Mouse (Mus musculus): ENCODE results near the gene Cyp27b1. TPM values are rescaled to one million over a fixed set of nuclear protein-coding genes. Genes with fewer than 3 reads are reported as not detected.
A peak's percentile ranks its signal among the peaks of the same experiment; 100 is the strongest.

Cyp27b1 gene
- under 1 TPM; 0.26 to 0.76 TPM for total RNA-seq (2021)
- long read RNA-seq, experiment 1 = 0 reads
- long read RNA-seq, experiment 2 = 0 reads

DNA sequence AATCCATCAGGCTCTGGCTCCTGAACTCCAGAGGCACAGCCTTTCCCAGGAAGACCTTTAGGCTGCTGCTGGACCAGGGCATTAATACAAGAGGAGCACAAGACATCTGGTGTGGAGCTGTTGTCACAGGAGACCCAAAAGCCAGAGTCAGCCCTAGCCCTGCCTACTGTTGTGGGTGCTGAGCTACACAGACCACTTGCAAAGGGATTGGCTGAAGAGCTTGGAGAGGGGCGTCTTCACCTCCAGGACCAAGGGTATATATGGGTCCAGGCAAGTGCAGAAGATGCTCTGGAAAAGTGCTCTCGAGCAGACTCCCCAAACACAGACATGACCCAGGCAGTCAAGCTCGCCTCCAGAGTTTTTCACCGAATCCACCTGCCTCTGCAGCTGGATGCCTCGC lies at the start of gene Cyp27b1:
TSS of gene Cyp27b1 (plus strand) at position 297 of the 400 bp plus-strand sequence.
- DNase-seq = no peak

- no peak for DNase-seq
These were observed 47.5 kb upstream of the Cyp27b1 start, which contains the start of gene Avil for GRCm38 (mm10) chr10:127000529-127000928. Gene Avil (plus strand): TSS chr10:127000709.

DNA sequence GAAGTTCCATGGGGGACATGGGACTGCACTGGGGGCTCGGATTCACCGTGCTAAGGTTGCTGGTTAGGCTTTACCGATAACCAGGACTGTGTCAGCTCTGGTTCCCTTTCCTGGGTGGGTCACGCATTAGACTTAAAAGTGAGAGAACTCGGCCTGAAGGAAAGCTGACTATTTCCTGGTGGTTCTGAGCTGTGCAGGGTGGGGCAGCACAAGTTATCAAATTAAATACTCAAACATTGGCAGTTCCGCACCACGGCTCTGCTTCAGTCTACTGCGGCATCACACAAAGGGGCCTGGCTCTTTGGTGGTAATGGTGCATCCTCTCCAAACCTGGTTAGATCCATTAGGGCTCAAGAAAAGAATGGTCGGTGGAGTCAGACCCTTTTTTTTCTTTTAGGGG lies 46.8 kb upstream of the Cyp27b1 start:
- DNase-seq = no peak

- no peak for DNase-seq
These were observed 46.0 kb upstream of the Cyp27b1 start for GRCm38 (mm10) chr10:127002056-127002455.

DNA sequence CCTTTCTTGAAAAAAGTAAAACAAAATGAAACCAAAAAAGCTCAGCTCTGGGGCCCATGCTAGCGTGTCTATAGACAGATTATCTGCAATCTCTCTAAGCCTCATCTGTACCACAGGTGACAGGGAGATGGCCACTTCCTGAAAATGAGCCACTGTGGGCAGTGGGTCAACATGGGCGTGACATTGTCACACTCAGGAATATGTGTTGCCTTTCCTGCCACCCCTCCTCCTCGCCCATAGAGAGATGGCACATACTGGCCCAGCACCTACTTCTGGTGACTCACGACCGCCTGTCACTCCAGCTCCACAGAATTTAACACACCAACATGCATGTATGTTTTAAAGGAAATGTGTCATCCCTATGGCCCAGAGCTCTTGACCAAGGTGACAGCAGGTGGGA lies 45.3 kb upstream of the Cyp27b1 start:
- DNase-seq = no peak

GRCm38 (mm10) chr10:127003334-127003733 lies 44.7 kb upstream of the Cyp27b1 start:
- peak; percentile 79 to 84 for DNase-seq

DNA sequence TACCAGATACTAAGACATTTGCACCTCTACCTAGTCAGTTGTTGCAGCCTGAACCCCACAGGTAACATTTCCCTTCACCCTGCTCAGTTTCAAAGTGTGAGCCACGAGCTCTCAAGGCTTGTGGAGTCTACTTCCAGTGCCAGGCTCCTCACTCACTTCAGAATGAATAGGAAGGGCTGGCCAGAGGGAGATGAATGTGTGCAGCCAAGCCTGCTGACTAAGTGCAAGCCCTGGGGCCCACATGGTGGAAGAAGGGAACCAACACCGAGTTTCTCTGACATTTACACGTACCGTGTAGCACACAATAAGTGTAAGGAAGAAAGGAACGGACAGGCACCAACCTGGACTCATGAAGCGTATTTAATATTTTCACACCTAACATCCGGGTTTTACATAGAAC lies 44.2 kb upstream of the Cyp27b1 start:
- peak in 1 of 2 experiments; percentile 36 for DNase-seq

GRCm38 (mm10) chr10:127016488-127016887 lies 31.6 kb upstream of the Cyp27b1 start:
- DNase-seq = no peak

- no peak for DNase-seq
These were observed 31.0 kb upstream of the Cyp27b1 start for GRCm38 (mm10) chr10:127017071-127017470.

DNA sequence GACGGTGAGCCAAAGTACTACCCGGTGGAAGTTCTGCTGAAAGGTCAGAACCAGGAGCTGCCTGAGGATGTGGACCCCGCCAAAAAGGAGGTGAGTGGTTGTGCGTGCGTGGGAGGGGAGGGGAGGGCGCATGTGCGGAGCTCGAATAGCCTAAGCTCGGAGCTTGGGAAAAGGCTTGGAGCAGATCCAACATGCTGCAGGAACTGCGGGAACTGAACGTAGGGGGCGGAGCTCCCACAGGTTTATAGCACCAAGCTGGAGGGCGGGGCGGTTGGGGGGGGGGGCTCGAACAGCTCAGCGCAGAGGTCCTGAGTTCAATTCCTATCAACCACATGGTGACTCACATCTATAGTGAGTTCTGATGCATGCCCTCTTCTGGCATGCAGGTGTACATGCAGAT lies 29.6 kb upstream of the Cyp27b1 start:
- no peak for DNase-seq

GRCm38 (mm10) chr10:127030336-127031296 lies 17.4 kb upstream of the Cyp27b1 start, which contains the start of gene Tsfm:
Gene Tsfm (minus strand): TSS chr10:127030840.
- peak; percentile 95 to 96 for DNase-seq

- no peak for DNase-seq
These were observed 14.7 kb upstream of the Cyp27b1 start for GRCm38 (mm10) chr10:127033301-127033741.

- no peak for DNase-seq
These were observed 11.8 kb upstream of the Cyp27b1 start for GRCm38 (mm10) chr10:127036273-127036672.

GRCm38 (mm10) chr10:127037641-127038040 lies 10.4 kb upstream of the Cyp27b1 start:
- DNase-seq = no peak

- DNase-seq = peak; percentile 39 to 40
These were observed 7.4 kb upstream of the Cyp27b1 start for GRCm38 (mm10) chr10:127040569-127041214.

GRCm38 (mm10) chr10:127041274-127041766 lies 6.7 kb upstream of the Cyp27b1 start, which contains the start of the genes Mettl1 and Eef1akmt3:
Gene Mettl1 (plus strand): TSS chr10:127041414.
Gene Eef1akmt3 (minus strand): TSS chr10:127041513.
- DNase-seq = peak; percentile 45 to 69

GRCm38 (mm10) chr10:127041774-127042338 lies 6.2 kb upstream of the Cyp27b1 start:
- DNase-seq = peak; percentile 89 to 93

DNA sequence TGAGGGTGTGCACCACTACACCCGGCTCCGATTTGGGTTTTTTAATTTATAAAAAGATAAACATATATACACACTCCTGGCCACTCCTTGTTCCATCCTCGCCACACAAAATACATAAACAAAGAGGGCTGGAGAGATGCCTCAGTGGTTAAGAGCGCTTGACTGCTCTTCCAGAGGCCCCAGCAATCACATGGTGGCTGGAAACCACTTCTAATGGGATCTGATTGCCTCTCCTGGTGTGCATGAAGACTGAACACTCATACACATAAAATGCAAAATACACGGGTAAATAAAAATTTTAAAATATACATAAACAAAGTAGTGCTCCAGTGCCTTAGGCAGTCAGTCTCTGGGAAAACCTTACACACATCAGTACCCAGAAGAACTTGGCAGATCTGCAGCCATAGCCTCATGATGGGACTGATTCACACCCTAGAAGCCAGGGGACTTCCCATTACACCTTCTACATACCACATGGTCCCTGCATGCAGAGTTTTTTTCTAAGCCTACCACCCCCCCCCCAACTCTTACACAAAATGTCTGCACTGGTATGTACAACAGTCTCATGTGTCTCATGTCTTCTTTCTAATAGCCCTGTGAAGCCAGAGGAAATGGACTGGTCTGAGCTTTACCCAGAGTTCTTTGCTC lies 5.5 kb upstream of the Cyp27b1 start:
- no peak for DNase-seq

DNA sequence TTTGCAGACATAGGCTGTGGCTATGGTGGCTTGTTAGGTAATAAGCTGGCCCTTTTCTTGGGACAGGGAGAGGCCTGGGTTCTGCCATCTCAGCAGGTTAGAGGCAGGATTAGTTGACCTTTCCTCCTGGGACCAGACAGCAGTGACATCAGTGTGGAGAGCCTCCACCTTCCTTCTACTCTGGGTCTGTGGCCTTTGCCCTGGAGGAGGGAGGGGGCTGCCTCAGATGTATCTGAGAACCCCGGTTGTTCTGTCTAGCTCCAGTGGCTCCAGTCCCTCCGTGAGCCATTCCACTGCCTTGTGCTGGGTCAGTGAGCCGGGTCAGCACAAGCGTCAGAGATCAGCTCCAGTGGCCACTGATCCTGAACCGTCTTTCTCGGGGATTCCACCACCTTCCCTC lies 4.9 kb upstream of the Cyp27b1 start:
- no peak for DNase-seq

- no peak for DNase-seq
These were observed 751 bp downstream of the Cyp27b1 start for GRCm38 (mm10) chr10:127048608-127049394.
